Mouse (Mus musculus): ENCODE measurements around the gene Mettl9.

DNA sequence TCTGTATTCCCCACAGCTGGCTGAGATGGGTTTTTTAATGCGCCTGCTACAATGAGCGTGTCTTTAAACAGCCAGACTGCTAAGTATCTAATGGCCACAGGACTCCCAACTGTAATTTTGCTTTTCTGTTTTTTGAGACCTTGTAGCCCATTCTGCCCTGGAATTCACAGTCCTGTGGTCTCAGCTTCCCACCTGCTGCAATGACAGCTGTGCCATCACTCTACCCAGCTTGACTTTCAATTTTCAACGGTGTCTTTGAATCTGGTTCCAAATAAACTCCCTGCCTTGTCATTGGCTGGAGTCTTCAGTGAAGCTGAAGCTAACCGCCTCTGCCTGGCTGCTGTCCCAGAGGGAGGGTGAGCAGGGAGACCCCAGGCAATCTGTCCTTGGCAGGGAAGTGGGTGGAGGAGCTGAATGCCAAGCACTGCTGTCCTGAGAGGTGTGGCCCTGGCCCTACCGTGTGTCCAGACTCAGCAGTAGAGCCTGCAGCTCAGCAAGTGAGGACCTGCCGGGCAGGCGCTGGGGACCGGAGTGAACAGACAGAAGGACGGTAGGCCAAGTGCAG, 48.8 kb downstream of the Mettl9 start:
- TF ChIP-seq CTCF (conservative IDR thresholded peaks at IDR 0.05; ENCODE audit: low read length) (no peak), POU5F1 (IDR thresholded peaks at IDR 0.05; ENCODE audit: borderline replicate concordance, low read length) (no peak)

Measured in E14TG2a.4 (cell line).